20 mouse cellular contexts compared by ENCODE assay signal in the genomic region with DNA sequence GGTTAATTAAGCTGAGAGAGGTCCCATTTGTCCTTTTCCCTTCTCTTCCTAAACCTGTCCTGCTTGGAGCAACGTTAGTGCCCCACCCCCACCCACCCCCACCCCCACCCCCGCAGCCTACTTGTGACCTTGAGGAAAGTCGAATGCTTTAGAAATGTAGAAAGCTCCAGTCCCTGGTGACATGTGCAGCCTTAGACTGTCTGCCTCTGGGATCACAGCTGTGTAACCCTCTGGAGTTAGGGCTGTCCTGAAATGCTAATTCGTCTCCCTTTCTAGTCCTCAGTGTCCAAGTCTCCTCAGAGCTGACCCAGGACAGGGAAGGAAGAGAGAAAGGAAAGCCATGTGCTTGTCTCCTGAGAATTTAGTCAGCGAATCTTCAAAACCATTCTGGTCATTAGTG.
A peak's percentile ranks its signal among the peaks of the same experiment; 100 is the strongest.
DNase-seq lines count a peak whose midpoint lies in the region; ATAC-seq and TF ChIP-seq lines count a peak whose summit lies in the region.
"Had no signal": no experiment of that assay in that cellular context is flagged by ENCODE, and none has a peak within 500 bp of the region (broad histone marks: within the 10 kb centered on the region; RNA-seq: fewer than 3 reads in every experiment).

No protein-coding gene starts in this region.

- ATAC-seq in liver, postnatal 0 days, result no peak
- ATAC-seq in liver, embryonic 12.5 days, result no peak
- ATAC-seq in kidney, embryonic 16.5 days (ENCODE audit: low FRiP score, low TSS enrichment), result no peak
- ATAC-seq: forebrain, embryonic 13.5 days; forebrain, embryonic 15.5 days; forebrain, postnatal 0 days had no signal

- no peaks in the 10 kb centered on the region for H3K9me3 ChIP-seq in liver, postnatal 0 days (ENCODE audit: low read length)
- H3K9me3 ChIP-seq in liver, embryonic 12.5 days (replicated peaks), result no peaks in the 10 kb centered on the region
- no peaks in the 10 kb centered on the region for H3K9me3 ChIP-seq in ES-Bruce4 (replicated peaks; ENCODE audit: control insufficient read depth, insufficient read depth, low read length, poor library complexity, severe bottlenecking)
- H3K9me3 ChIP-seq in kidney, embryonic 16.5 days (ENCODE audit: low read length), result no peaks in the 10 kb centered on the region
- H3K9me3 ChIP-seq: embryonic facial prominence, embryonic 10.5 days; embryonic facial prominence, embryonic 12.5 days; forebrain, embryonic 13.5 days; forebrain, embryonic 15.5 days had no signal

- 50% methylated on average over 5 of the region's 5 CpGs for WGBS in liver, postnatal 0 days (ENCODE audit: insufficient replicate concordance)
- WGBS in liver, embryonic 12.5 days (ENCODE audit: insufficient replicate concordance), result 33% methylated on average over 5 of the region's 5 CpGs
- WGBS in kidney, embryonic 16.5 days, result 45% methylated on average over 5 of the region's 5 CpGs

- H3K27me3 ChIP-seq in liver, postnatal 0 days (ENCODE audit: insufficient read depth, low read length), result 0 out of 2 replicates have a peak, but pooled peaks cover 3% of the 10 kb centered on the region
- peaks cover 44% of the 10 kb centered on the region for H3K27me3 ChIP-seq in liver, embryonic 12.5 days (replicated peaks)
- no peaks in the 10 kb centered on the region for H3K27me3 ChIP-seq in ES-Bruce4 (ENCODE audit: control insufficient read depth, insufficient read depth, low read length, poor library complexity, severe bottlenecking)
- H3K27me3 ChIP-seq in kidney, embryonic 16.5 days (ENCODE audit: insufficient read depth, low read length), result peaks cover 26% of the 10 kb centered on the region; the same call in 1 of the 2 replicates
- H3K27me3 ChIP-seq: forebrain, embryonic 15.5 days had no signal

- 0 out of 2 replicates have a peak overlapping the region, but pooled peaks have one; percentile 32 for H3K4me2 ChIP-seq in liver, postnatal 0 days (ENCODE audit: low read depth, low read length)
- no peak overlapping the region for H3K4me2 ChIP-seq in liver, embryonic 12.5 days
- H3K4me2 ChIP-seq in kidney, embryonic 16.5 days (replicated peaks; ENCODE audit: low read depth, low read length), result no peak overlapping the region
- H3K4me2 ChIP-seq: embryonic facial prominence, embryonic 12.5 days; forebrain, embryonic 13.5 days; forebrain, embryonic 15.5 days had no signal

- intact Hi-C loops in heart, postnatal 14 days (cut with DNase I), result no loop called here

- no peak for TF ChIP-seq POLR2A in ES-Bruce4 (IDR thresholded peaks at IDR 0.05; ENCODE audit: insufficient read depth, low read length)

- peak overlapping the region; percentile 22; the same call in 1 of the 2 replicates for H3K27ac ChIP-seq in liver, postnatal 0 days (ENCODE audit: low read depth)
- H3K27ac ChIP-seq in liver, embryonic 12.5 days, result no peak overlapping the region
- H3K27ac ChIP-seq in ES-Bruce4 (ENCODE audit: insufficient read depth, low read length), result peak overlapping the region; percentile 54; the same call in 1 of the 2 replicates
- no peak overlapping the region for H3K27ac ChIP-seq in kidney, embryonic 16.5 days (ENCODE audit: low read length)
- H3K27ac ChIP-seq: embryonic facial prominence, embryonic 12.5 days; forebrain, embryonic 13.5 days; forebrain, embryonic 15.5 days had no signal

- no peaks in the 10 kb centered on the region for H3K36me3 ChIP-seq in liver, postnatal 0 days (replicated peaks; ENCODE audit: insufficient read depth, low read length)
- no peaks in the 10 kb centered on the region for H3K36me3 ChIP-seq in liver, embryonic 12.5 days
- H3K36me3 ChIP-seq in ES-Bruce4 (ENCODE audit: control insufficient read depth, insufficient read depth, low read length, poor library complexity, severe bottlenecking), result no peaks in the 10 kb centered on the region
- H3K36me3 ChIP-seq in kidney, embryonic 16.5 days (ENCODE audit: insufficient read depth, low read length), result no peaks in the 10 kb centered on the region
- H3K36me3 ChIP-seq: embryonic facial prominence, embryonic 10.5 days; embryonic facial prominence, embryonic 12.5 days; forebrain, embryonic 15.5 days had no signal

- no peak for TF ChIP-seq CTCF in liver, postnatal 0 days (IDR thresholded peaks at IDR 0.05; ENCODE audit: low read depth)
- TF ChIP-seq CTCF in ES-Bruce4 (IDR thresholded peaks at IDR 0.05; ENCODE audit: low read depth, low read length), result no peak

- no peak overlapping the region for H3K9ac ChIP-seq in liver, postnatal 0 days (replicated peaks)
- H3K9ac ChIP-seq in liver, embryonic 12.5 days, result no peak overlapping the region
- no peak overlapping the region for H3K9ac ChIP-seq in ES-Bruce4 (ENCODE audit: low read depth, poor library complexity, severe bottlenecking)
- no peak overlapping the region for H3K9ac ChIP-seq in kidney, embryonic 16.5 days (replicated peaks; ENCODE audit: low read length)
- H3K9ac ChIP-seq: embryonic facial prominence, embryonic 12.5 days; forebrain, embryonic 13.5 days; forebrain, embryonic 15.5 days; forebrain, postnatal 0 days had no signal

- no peaks in the 10 kb centered on the region for H3K4me1 ChIP-seq in liver, postnatal 0 days (ENCODE audit: insufficient read depth)
- H3K4me1 ChIP-seq in liver, embryonic 12.5 days, result 0 out of 2 replicates have a peak, but pooled peaks cover 9% of the 10 kb centered on the region
- H3K4me1 ChIP-seq in ES-Bruce4 (ENCODE audit: control insufficient read depth, insufficient read depth, low read length), result peaks cover 7% of the 10 kb centered on the region
- H3K4me1 ChIP-seq in kidney, embryonic 16.5 days (ENCODE audit: insufficient read depth, low read length), result no peaks in the 10 kb centered on the region

- DNase-seq in liver, postnatal 0 days, result no peak
- DNase-seq in ES-CJ7 (ENCODE audit: low read depth, low spot score) (peak; percentile 73), ZHBTc4 (ENCODE audit: low read depth, low spot score) (peak; percentile 62)
- DNase-seq in heart, postnatal 14 days, result no peak
- DNase-seq: adrenal gland, adult 8-10 months; adrenal gland, postnatal 14 days; adrenal gland, postnatal 36 days; cerebellum, adult 11-12 months; cerebellum, adult 2 months; cerebellum, adult 9-10 months; cerebellum, postnatal 10 days; cerebellum, postnatal 25 days; forebrain, postnatal 0 days had no signal

- no peak overlapping the region for H3K4me3 ChIP-seq in liver, postnatal 0 days (ENCODE audit: low read depth, low read length)
- H3K4me3 ChIP-seq in liver, embryonic 12.5 days, result no peak overlapping the region
- H3K4me3 ChIP-seq in ES-Bruce4 (ENCODE audit: low read depth, low read length), result no peak overlapping the region
- H3K4me3 ChIP-seq in kidney, embryonic 16.5 days (ENCODE audit: low read length), result no peak overlapping the region
- H3K4me3 ChIP-seq: embryonic facial prominence, embryonic 10.5 days; embryonic facial prominence, embryonic 12.5 days; forebrain, embryonic 13.5 days; forebrain, embryonic 15.5 days had no signal

- TF ChIP-seq EP300 in liver, postnatal 0 days (IDR thresholded peaks at IDR 0.05; ENCODE audit: low read depth), result no peak
- no peak for TF ChIP-seq EP300 in ES-Bruce4 (IDR thresholded peaks at IDR 0.05; ENCODE audit: insufficient read depth, low read depth, low read length)

Comparison
In these comparisons a context has a peak if more than half of its experiments do, and no peak if none do; other contexts are left out.
1. H3K27ac ChIP-seq: peak in liver, postnatal 0 days (single experiment) and ES-Bruce4 (single experiment); none in liver, embryonic 12.5 days (single experiment) and kidney, embryonic 16.5 days (single experiment).
2. DNase-seq: peak in ES-CJ7 (single experiment) and ZHBTc4 (single experiment); none in liver, postnatal 0 days (single experiment) and heart, postnatal 14 days (0 of 2).